Mouse (Mus musculus) left cerebral cortex, adult 8-10 months (tissue): ENCODE measurements around the gene Dnajc3. TPM values are rescaled to one million over a fixed set of nuclear protein-coding genes. Genes with fewer than 3 reads are reported as not detected.
"Not testable (repeated sequence)": the region's sequence is repeated elsewhere in the genome, so short reads cannot be mapped to it uniquely, and the experiment has no call there.

ENCODE experiments used
- DNase-seq, 2 experiments: peaks; one replicate each; pipeline ENCODE4 v3.0.0; 2022; ENCODE audit warnings: low spot score in 2 of 2
- total RNA-seq, 4 experiments: library from RNA; stranded (reverse); gene quantifications; 2 replicates each; pipeline ENCODE4 v1.2.4; 2022

Dnajc3 gene
- total RNA-seq, 4 experiments from 2014 or later = 30.8 to 32.4 (median 31.5) TPM

DNA sequence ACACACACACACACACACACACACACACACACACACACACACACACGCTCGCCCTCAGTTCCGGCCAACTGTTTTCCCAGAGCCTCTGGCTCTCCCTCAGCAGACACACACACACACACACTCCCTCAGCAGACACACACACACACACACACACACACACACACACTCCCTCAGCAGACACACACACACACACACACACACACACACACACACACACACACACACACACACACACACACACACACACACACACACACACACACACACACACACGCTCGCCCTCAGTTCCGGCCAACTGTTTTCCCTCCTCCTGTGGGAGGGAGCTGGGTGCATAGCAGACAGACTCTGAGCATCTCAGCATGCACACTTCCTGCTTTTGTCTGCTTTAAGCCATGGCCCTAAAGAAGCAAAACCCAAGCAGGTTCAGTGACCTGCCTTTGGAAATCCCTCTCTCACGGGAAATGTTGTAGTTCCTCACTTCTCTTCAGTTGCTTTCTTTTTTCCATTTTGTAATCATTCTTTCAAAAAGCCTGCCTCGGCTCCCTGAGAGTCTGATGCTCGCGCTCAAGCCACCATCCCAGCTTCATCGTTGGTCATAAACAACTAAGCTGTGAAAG, 44.8 kb downstream of the Dnajc3 start:
- not testable (repeated sequence) for DNase-seq

DNA sequence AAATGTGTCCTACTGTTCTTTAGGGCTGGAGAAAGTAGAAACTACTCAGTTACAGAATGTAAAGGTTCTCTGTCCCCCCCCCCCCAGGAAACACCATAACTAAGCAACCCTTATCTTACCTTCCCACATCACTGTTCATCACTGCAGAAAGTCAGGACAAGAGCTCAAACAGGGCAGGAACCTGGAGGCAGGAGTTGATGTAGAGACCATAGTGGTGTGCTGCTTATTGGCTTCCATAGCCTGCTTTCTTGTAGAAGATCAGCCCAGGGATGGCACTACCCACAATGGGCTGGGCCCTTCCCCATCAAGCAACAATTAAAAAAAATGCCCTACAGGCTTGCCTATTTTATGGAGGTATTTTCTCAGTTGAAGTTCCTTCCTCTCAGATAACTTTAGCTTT, 45.6 kb downstream of the Dnajc3 start:
- no peak for DNase-seq

DNA sequence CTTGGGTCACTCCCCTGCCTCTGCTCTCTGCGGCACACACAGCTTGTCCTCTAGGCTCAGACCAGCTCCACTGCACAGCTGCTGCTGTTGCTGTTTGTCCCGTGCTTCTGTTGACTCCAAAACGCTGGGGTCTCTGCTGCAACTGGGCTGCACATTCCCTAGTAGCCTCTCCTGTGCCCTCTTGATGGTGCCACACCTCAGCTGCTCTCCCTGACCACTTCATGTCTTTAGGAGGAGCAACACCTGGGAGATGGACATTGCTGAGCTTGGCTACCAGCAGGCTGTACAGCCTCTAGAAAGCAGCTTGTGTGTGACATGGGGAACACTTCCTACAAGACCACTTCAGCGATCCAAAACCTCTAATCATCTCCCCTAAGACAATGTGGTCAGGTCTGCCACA, 46.4 kb downstream of the Dnajc3 start:
- no peak for DNase-seq

DNA sequence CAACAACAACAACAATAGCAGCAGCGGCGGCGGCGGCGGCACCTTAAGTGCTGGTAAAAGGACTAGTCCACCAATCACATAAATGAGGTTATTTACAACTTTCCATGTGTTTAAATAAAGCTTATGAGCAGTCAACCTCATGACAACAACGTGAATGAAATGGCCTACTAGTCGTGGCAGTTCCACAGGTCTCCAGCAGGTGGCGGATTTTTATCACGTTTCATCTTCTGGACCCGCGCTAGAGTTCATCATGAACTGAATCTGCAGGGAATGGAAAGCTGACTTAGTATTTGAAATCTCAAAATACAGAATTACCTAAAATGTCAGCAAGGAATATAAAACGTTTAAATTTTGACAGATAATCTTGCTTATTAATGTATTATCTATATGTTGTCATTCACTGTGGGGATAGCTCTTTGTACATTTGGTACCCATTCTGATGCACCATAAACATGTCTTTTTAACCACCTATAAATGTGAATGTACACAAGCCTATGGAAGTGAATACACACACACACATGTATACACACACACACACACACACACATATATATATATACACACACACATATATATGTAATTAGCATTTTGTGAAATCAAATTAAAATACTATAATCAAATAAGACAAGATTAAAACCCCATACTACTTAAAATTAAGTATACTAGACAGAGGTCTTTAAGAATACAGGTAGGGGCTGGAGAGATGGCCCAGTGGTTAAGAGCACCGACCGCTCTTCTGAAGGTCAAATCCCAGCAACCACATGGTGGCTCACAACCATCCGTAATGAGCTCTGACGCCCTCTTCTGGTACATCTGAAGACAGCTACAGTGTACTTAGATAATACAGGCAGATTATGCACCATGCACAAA, 49.1 kb downstream of the Dnajc3 start:
- DNase-seq = peak in 1 of 2 experiments; percentile 66

GRCm38 (mm10) chr14:118987523-118988496, 50.0 kb downstream of the Dnajc3 start:
- no peak for DNase-seq

GRCm38 (mm10) chr14:118995226-118995925, 57.6 kb downstream of the Dnajc3 start:
- DNase-seq = no peak

DNA sequence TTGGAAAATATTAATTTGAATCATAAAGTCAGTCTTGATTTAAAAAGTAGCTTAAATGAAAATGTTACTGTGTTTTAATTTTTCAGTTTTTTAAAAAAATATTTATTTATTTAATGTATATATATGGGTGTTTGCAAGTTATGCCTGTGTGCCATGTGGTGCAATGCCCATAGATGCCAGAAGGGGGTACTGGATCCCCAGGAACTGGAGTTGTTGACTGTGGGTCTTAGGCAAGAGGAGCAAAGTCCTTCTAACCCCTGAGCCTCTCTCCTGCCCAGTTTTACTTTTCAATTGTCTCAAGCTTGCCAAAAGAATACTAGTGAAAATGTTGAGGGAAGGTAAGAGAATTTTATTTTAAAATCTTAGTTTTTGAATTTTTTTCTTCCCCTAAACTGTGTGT, 65.5 kb downstream of the Dnajc3 start:
- no peak for DNase-seq

DNA sequence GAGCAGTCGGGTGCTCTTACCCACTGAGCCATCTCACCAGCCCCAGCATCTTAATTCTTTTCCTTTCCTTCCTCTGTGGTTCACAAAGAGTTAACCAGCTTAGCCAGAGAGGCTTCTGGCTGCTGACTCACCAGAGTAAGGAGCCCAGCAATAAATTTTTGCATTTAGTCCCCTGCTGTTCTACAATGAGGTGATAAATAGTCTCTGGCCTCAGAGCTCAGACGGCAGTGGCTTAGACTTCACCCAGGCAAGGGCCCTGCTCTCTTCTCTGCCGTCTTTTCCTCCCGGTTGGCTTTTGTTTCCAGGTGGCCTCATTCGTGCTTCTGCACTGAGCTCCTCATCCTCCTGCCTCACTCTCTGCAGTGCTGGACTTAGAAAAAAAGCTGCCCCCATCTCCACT, 68.1 kb downstream of the Dnajc3 start:
- DNase-seq = no peak

GRCm38 (mm10) chr14:119006441-119007102, 68.8 kb downstream of the Dnajc3 start:
- no peak for DNase-seq

DNA sequence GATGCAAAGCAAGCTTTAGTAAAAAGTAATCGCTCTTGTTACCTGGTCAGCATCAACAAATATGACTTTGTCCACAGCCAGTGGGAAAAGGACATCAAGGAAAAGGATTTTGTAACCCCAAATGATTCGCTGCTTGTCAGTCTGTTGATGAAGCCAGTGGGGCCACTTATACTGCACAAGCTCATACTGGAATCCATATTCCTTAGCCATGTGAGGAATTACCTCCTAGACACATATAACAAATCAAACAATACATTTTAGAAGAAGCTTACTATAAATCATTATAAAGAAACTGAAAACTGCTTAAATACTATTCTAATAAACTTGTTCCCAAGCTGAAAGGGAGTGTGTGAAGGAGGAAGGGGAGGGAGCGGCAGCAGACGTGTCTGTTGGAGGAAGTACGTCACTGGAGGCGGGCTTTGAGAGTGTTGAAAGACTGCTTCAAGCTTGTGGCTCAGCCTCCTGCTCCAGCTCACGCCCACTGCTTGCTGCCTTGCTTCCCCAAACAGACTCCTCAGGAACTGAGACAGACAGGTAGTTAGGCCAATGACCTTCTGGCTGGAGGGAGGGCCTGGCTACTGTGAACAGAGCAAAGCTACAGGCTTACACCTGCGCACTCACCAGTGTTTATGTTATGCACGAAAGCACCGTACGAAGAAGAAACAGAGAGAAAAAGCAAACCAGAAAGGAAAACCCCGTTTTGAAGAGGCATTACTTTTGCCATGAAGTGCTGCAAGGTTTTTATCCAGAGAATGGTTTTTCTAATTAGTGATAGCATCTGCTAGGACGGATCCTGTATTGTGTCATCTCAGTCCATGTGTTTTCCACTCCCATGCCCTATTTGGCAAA, 69.6 kb downstream of the Dnajc3 start:
- DNase-seq = peak; percentile 95 to 99

- DNase-seq = no peak
These were observed 70.3 kb downstream of the Dnajc3 start for GRCm38 (mm10) chr14:119008031-119008590.

GRCm38 (mm10) chr14:119009531-119009930, 71.8 kb downstream of the Dnajc3 start:
- DNase-seq = no peak

DNA sequence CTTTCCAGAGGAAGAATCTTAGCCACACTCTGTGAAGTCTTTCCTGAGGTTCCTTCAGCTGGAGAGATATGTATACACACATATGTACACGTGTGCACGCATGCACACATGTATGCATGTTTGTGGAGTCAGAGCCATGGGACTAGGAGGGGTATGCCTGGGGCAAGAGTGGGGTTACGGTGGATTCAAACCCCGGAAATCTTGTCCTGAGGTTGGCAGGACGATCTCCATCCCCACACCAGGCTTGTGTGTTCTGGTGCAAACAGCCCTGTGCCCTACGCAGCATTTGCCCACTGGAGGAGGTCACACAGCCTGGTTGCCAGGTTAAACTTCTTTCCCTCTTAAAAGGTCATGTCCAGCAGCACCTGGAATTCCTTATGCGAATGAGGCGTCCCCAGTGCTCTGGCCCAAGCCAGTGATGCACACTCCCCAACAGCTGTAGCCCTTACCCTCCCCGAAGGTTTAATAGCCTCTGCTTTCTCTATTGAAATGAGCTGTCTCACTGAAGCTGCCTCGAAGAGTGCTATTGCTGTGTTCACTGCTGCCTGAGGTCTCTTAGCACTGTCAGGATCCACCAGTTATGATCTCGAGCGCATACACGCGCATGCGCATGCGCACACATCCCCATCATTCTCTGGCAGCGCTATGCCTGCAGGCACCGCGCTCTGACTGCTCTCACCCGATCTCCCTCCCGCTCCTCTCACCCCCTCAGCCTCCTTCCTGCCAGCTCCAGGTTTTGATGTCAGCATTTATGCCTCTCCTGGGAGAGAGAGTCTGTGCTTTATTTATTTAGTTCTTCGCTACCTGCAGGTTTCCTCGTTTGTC, 75.0 kb downstream of the Dnajc3 start:
- peak; percentile 61 to 84 for DNase-seq

DNA sequence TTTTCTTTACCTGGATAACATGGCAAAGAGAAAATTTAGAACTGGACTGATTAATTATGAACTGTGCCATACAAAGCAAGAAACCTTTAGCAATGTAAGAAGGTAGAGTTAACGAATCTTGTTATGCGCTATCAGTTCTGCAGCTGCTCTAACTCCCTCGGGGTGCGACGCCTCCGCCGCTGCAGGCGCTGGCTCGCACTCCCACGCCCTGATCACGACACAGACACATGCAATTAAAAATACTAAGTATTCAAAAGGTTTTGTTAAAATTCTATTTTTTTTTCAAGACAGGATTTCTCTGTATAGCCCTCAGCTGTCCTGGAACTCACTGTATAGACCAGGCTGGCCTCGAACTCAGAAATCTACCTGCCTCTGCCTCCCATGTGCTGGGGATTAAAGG, 75.8 kb downstream of the Dnajc3 start:
- DNase-seq = no peak

GRCm38 (mm10) chr14:119025889-119026288, 88.1 kb downstream of the Dnajc3 start:
- DNase-seq = no peak

- peak in 1 of 2 experiments; percentile 62 for DNase-seq
These were observed 89.4 kb downstream of the Dnajc3 start for GRCm38 (mm10) chr14:119027130-119027529.

GRCm38 (mm10) chr14:119027675-119028253, 90.0 kb downstream of the Dnajc3 start:
- no peak for DNase-seq
